Mouse (Mus musculus) midbrain, embryonic 11.5 days (tissue): Measurements from ENCODE around the gene Cyp2f2. TPM values are rescaled to one million over a fixed set of nuclear protein-coding genes. Genes with fewer than 3 reads are reported as not detected.

ENCODE experiments used
- ATAC-seq: fragments of 200-750 bp; cut with Nextera tagmentation; 2 replicates; pipeline ENCODE4 v1.8.0; 2017; ENCODE audit warnings: moderate TSS enrichment, moderate library complexity; ENCODE audit not compliant: low FRiP score
- DNase-seq: peaks from one replicate; pipeline ENCODE4 v3.0.0; 2015; ENCODE audit warnings: low spot score; ENCODE audit errors: missing footprints
- H3K27ac ChIP-seq: fragments of 300-500 bp; sonication (generic); 2 replicates; pipeline ENCODE4 v1.5.1; 2014; ENCODE audit warnings: low read depth, low read length
- H3K27me3 ChIP-seq: fragments of 300-500 bp; sonication (generic); 2 replicates; pipeline ENCODE4 v1.6.1; 2014; ENCODE audit warnings: mild to moderate bottlenecking, low read length, moderate library complexity, mixed read lengths; ENCODE audit not compliant: control insufficient read depth, insufficient read depth
- H3K36me3 ChIP-seq: fragments of 300-500 bp; sonication (generic); 2 replicates; pipeline ENCODE4 v1.6.1; 2014; ENCODE audit warnings: mild to moderate bottlenecking, low read length, moderate library complexity, mixed read lengths; ENCODE audit not compliant: control insufficient read depth, insufficient read depth
- H3K4me1 ChIP-seq: fragments of 300-500 bp; sonication (generic); 2 replicates; pipeline ENCODE4 v1.6.1; 2014; ENCODE audit warnings: low read length; ENCODE audit not compliant: control insufficient read depth, insufficient read depth
- H3K4me2 ChIP-seq: fragments of 300-500 bp; sonication (generic); 2 replicates; pipeline ENCODE4 v1.6.1; 2014; ENCODE audit warnings: mild to moderate bottlenecking, moderate library complexity
- H3K4me3 ChIP-seq: fragments of 300-500 bp; sonication (generic); 2 replicates; pipeline ENCODE4 v1.5.1; 2014; ENCODE audit warnings: low read depth, low read length
- H3K9ac ChIP-seq: fragments of 300-500 bp; sonication (generic); 2 replicates; pipeline ENCODE4 v1.6.1; 2014; ENCODE audit warnings: low read length
- H3K9me3 ChIP-seq: fragments of 300-500 bp; sonication (generic); 2 replicates; pipeline ENCODE4 v1.6.1; 2016; ENCODE audit warnings: low read length; ENCODE audit not compliant: control insufficient read depth
- WGBS: fragments of 180-500 bp; shearing (Covaris S2); extraction: QIAGEN DNeasy Blood & Tissue Kit; methylation state at CpG from one replicate; pipeline ENCODE4 v1.1.7; 2014; 5-methylcytosine and 5-hydroxymethylcytosine counted together
- polyA plus RNA-seq: library from polyadenylated mRNA; unstranded; fragments of >200 nt; fragmentation: Nextera tagmentation; extraction: Ambion mirVana; gene quantifications from 2 replicates; pipeline ENCODE4 v1.2.1, GENCODE M21; 2014

The Cyp2f2 gene
- polyA plus RNA-seq, 1 experiment from 2014 or later, result not detected

DNA sequence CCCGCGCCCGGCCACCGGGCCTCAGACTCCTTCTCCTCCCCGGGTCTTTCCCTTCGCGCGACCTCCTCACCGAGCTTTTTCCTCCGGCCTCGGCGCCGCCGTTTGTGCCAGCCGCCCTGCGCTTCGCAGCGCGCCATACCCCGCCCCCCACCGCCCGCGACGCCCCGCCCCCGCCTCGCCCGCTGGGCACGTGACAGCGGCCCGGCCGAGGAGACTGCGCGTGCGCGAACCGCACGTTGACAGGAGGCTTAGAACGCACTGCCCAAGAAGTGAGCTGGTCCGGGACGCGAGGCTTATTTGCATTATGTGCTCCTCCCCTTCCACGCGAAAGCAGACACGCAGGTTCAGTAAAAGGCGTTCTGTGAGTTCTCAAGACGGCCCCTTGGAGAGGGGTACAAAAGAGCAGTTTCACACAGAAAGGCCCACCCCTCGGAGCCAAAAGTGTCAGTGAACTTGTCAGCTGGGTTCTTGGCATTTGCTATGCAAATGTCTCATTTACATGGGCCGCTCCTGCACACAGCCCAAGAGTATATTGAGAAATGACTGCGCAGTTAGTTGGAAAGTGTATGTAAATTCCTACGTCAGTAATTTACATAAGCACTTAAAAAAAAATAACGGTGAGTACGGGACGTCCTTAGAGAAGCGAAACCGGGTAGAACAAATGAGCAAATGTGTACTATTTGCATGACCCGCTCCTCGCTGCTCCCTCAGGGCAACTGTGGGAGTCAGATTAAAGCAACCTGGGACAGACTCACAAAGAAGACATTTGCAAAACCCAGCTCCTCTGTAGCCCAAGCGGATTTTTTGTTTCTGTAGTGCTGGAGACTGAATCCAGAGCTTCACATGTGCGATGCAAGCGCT lies 47.1 kb downstream of the Cyp2f2 start, which contains the start of gene Egln2:
Gene Egln2, minus strand, starts transcription at position 189 of the 861 bp plus-strand sequence.
- Histone ChIP-seq H3K9ac (peak within 1 kb of the TSS; percentile 86), H3K27me3 (no peaks in the 10 kb centered on the region), H3K4me3 (peak within 1 kb of the TSS; percentile 78), H3K9me3 (no peaks in the 10 kb centered on the region), H3K4me2 (peak within 1 kb of the TSS; percentile 79), H3K36me3 (peaks cover 5% of the 10 kb centered on the region; the same call in 1 of the 2 replicates), H3K27ac (peak within 1 kb of the TSS; percentile 97), H3K4me1 (peaks cover 36% of the 10 kb centered on the region)
- peak; percentile 88 for ATAC-seq
- 2% methylated on average over 54 of the region's 61 CpGs for WGBS
- peak; percentile 99 for DNase-seq

DNA sequence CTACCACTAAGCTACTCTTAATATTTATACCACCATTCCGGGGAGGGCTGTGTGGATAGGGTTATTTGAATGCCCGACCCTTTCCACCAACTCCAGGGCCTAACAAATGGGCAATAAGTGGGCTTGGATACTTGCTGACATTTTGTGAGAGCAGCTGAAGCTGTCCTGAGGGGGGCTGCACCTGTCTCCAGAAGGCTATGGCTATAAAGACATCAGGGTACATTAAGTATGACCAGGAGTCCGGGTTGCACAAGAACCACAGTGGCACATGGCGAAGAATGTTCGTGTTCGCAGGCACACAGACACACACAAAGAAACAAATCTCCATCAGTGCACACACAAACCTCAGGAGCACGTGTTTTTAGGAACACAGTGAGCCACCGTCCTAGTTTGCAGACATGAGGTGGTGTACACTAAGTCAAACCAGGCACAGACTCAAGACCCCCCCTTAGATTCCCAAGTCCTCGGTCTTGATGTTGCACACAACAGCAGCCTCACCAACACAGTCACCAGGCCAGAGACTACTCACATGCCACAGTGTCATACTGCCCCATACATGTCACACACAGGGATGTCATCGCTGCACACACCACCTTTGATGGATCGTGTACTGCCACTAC lies 47.9 kb downstream of the Cyp2f2 start:
- H3K4me1 ChIP-seq, result peaks cover 36% of the 10 kb centered on the region
- no peaks in the 10 kb centered on the region for H3K27me3 ChIP-seq
- DNase-seq (peak; percentile 86), ATAC-seq (no peak)
- no peaks in the 10 kb centered on the region for H3K9me3 ChIP-seq
- H3K4me2 ChIP-seq, result peak overlapping the region; percentile 79
- H3K4me3 ChIP-seq, result peak overlapping the region; percentile 78; the same call in 1 of the 2 replicates
- peaks cover 5% of the 10 kb centered on the region; the same call in 1 of the 2 replicates for H3K36me3 ChIP-seq
- peak overlapping the region; percentile 97 for H3K27ac ChIP-seq
- peak overlapping the region; percentile 86 for H3K9ac ChIP-seq
- 78% methylated on average over 11 of the region's 11 CpGs for WGBS

DNA sequence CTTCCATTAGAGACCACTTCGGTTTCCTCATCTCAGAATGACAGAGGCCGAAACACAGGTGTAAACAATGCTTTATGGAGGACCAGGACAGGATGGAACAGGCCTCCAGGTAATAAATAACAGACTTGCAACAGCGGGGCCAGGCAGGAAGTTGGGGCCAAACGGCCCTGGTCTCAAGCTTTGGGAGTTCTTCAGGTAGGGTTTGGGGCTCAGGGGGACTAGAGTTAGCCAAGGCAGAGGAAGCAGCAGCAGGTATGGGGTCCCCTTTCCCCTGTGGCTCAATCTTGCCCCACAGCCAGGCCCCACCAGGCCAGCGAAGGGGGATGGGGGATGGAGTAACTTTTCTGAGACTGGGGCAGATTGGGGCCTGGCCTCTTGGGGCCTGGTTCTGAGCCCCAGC lies 48.7 kb downstream of the Cyp2f2 start:
- DNase-seq (no peak), ATAC-seq (no peak)
- no peak overlapping the region for H3K4me3 ChIP-seq
- WGBS, result 95% methylated on average over 5 of the region's 5 CpGs
- no peaks in the 10 kb centered on the region for H3K27me3 ChIP-seq
- H3K9ac ChIP-seq, result no peak overlapping the region
- H3K9me3 ChIP-seq, result no peaks in the 10 kb centered on the region
- no peak overlapping the region for H3K4me2 ChIP-seq
- H3K36me3 ChIP-seq, result peaks cover 5% of the 10 kb centered on the region; the same call in 1 of the 2 replicates
- no peak overlapping the region for H3K27ac ChIP-seq
- peaks cover 29% of the 10 kb centered on the region for H3K4me1 ChIP-seq

DNA sequence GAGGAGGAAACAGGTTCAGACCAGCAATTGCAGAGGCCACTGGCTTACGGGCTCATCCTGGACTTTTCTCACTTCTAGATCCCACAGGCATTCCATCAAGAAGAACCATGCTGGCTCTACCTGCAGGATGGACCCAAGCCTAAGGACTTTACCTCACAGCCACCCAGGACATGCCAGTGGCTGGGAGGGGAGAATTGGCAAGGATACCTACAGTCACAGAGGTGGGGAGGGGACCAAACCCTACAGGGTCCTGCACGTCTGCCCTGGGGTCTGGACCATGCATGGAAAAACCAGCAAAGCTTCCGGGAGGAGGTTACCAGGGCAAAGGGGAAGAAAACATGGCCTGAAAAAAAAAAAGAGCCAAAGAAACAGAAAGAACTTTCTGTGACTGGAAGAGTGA lies 51.3 kb downstream of the Cyp2f2 start:
- DNase-seq (no peak), ATAC-seq (no peak)
- peaks cover 5% of the 10 kb centered on the region for H3K4me1 ChIP-seq
- H3K9ac ChIP-seq, result no peak overlapping the region
- 96% methylated on average over 3 of the region's 3 CpGs for WGBS
- no peaks in the 10 kb centered on the region for H3K36me3 ChIP-seq
- no peaks in the 10 kb centered on the region for H3K27me3 ChIP-seq
- H3K4me2 ChIP-seq, result no peak overlapping the region
- no peaks in the 10 kb centered on the region for H3K9me3 ChIP-seq
- H3K27ac ChIP-seq, result no peak overlapping the region
- no peak overlapping the region for H3K4me3 ChIP-seq

DNA sequence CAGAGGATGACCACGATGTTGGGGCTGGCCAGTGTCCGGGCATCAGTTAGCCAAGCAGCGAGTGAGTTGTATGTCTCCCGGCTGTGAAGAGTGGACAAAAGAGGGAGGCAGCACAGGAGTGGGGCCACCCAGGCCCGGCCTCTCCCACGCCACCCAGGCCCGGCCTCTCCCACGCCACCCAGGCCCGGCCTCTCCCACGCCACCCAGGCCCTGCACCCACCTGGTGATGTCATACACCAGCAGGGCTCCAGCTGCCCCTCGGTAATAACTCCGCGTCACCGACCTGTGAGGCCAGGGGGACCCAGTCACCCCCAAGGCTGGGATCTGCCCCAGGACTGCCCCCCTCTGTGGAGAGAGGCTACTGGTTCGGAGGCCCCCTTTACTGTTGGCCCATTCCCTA lies 54.8 kb downstream of the Cyp2f2 start:
- Histone ChIP-seq H3K9ac (no peak overlapping the region), H3K36me3 (no peaks in the 10 kb centered on the region), H3K4me3 (no peak overlapping the region), H3K4me1 (peaks cover 5% of the 10 kb centered on the region), H3K9me3 (no peaks in the 10 kb centered on the region), H3K27ac (no peak overlapping the region), H3K4me2 (no peak overlapping the region), H3K27me3 (no peaks in the 10 kb centered on the region)
- no peak for ATAC-seq
- WGBS, result 93% methylated on average over 15 of the region's 15 CpGs
- no peak for DNase-seq

DNA sequence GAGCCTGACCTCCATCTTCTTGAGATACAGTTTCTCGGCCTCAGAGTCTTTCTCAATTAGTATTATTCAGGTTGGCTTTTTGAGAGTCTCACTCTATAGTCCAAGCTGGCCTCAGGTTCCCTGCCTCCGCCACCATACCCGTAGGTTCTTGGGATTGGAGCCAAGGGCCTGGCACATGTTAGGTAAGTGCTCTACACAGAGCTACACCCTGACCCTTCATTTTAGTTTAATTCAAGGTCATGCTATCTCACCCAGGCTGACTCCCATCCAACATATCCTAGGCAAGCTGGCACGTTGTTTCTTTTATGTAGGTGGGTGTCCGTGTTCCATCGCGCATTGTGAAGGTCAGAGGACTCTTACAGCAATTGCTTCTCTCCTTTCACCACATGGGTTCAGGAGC lies 55.2 kb downstream of the Cyp2f2 start:
- no peak overlapping the region for H3K4me3 ChIP-seq
- ATAC-seq (no peak), DNase-seq (no peak)
- 97% methylated on average over 7 of the region's 7 CpGs for WGBS
- H3K9me3 ChIP-seq, result no peaks in the 10 kb centered on the region
- H3K4me2 ChIP-seq, result no peak overlapping the region
- H3K4me1 ChIP-seq, result peaks cover 6% of the 10 kb centered on the region
- no peak overlapping the region for H3K9ac ChIP-seq
- no peaks in the 10 kb centered on the region for H3K36me3 ChIP-seq
- H3K27me3 ChIP-seq, result no peaks in the 10 kb centered on the region
- H3K27ac ChIP-seq, result no peak overlapping the region

DNA sequence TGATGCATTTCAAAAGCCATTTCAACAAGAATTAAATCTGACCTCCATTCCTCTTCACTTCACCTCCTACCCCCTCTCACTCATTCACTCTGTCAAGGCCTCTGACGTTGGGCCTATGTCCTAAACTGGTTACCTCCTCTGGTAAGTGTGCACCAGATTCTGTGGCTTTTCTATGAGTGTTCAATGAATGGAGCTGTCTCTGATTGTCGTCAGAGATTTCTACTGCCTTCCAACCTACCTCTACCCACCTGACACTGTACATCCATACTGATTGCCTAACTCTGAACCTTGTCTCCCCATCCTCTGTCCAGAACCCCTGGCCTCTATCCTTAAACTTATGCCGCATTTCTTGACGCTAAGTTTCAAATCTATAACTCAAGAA lies 58.2 kb downstream of the Cyp2f2 start:
- H3K9me3 ChIP-seq, result no peaks in the 10 kb centered on the region
- ATAC-seq, result peak; percentile 8; the same call in 1 of the 2 replicates
- WGBS, result 31% methylated on average over 4 of the region's 4 CpGs

DNA sequence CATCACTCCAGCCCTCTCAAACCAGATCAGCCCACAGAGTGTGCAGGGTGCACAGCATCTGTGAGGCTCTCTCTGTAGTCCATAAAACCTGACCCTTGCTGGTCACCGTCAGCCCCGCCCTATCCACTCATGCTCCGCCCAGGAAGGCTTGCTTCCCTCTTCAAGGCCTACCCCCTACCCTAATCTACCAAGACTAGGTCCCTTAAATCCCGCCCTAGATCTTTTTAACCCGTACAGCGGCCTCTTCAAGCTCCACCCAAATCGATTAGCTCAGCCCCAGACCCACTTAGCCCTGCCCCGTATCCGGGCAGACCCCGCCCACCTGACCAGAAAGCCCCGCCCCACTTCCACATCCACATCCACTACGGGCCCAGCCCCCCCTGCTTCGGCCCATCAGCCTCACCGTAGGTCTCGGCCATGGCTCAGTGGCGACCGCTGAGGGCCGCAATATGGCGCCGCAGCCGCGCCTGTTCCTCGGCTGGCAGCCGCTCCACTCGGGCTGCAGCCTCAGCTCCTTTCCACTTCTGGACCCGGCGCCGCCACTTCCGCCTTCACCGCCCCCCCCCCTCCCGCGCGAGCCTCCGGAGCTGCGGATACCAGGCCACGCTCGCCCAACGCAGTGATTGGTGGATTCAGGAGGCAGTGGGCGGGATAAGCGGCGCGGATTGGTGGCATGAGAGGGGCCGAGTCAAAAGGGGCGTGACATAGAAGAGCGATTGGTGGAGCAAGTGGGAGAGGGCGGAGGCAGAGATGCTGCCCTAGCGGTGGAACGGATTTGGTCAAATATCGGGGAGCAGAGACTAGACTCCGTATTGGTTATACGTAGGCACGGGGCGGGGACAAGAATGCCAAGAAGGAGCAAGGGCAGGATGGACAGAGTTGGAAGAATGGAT lies 58.9 kb downstream of the Cyp2f2 start, which contains the start of gene Rab4b:
Gene Rab4b, minus strand, starts transcription at position 573 of the 893 bp plus-strand sequence.
- peak within 1 kb of the TSS; percentile 50 for H3K4me2 ChIP-seq
- WGBS, result under 1% methylated on average over 53 of the region's 53 CpGs
- H3K4me1 ChIP-seq, result peaks cover 8% of the 10 kb centered on the region
- peak; percentile 99 for DNase-seq
- no peaks in the 10 kb centered on the region for H3K9me3 ChIP-seq
- H3K27ac ChIP-seq, result peak within 1 kb of the TSS; percentile 87
- H3K4me3 ChIP-seq, result peak within 1 kb of the TSS; percentile 72
- ATAC-seq, result peak; percentile 98
- no peaks in the 10 kb centered on the region for H3K27me3 ChIP-seq
- no peaks in the 10 kb centered on the region for H3K36me3 ChIP-seq
- peak within 1 kb of the TSS; percentile 66 for H3K9ac ChIP-seq

More for the DNA sequence above, 58.2 kb downstream of the Cyp2f2 start:
- Histone ChIP-seq H3K4me1 (peaks cover 8% of the 10 kb centered on the region), H3K27me3 (no peaks in the 10 kb centered on the region), H3K4me2 (peak overlapping the region; percentile 44), H3K36me3 (no peaks in the 10 kb centered on the region), H3K9ac (peak overlapping the region; percentile 66), H3K4me3 (peak overlapping the region; percentile 72), H3K27ac (peak overlapping the region; percentile 87)
- no peak for DNase-seq
